In genomic region chr2:152769677-152770076, GRCm38 (mm10) we compare ENCODE assay signal across 19 mouse cellular contexts. TPM values are rescaled to one million over a fixed set of nuclear protein-coding genes. Genes with fewer than 3 reads are reported as not detected.
DNase-seq lines count a peak whose midpoint lies in the region; ATAC-seq and TF ChIP-seq lines count a peak whose summit lies in the region.
"Had no signal": no experiment of that assay in that cellular context is flagged by ENCODE, and none has a peak within 500 bp of the region (broad histone marks: within the 10 kb centered on the region; RNA-seq: fewer than 3 reads in every experiment).

No protein-coding gene starts in this region.

- TF ChIP-seq CTCF in stomach, postnatal 0 days (IDR thresholded peaks at IDR 0.05; ENCODE audit: low read depth): no peak

- intact Hi-C loops in heart, postnatal 10 days (cut with DNase I): no loop called here

- no peaks in the 10 kb centered on the region for H3K27me3 ChIP-seq in stomach, embryonic 15.5 days (replicated peaks)
- H3K27me3 ChIP-seq in stomach, postnatal 0 days (ENCODE audit: control insufficient read depth, insufficient read depth, low read length): no peaks in the 10 kb centered on the region
- peaks cover 32% of the 10 kb centered on the region for H3K27me3 ChIP-seq in liver, embryonic 13.5 days
- H3K27me3 ChIP-seq: hindbrain, embryonic 15.5 days; neural tube, embryonic 13.5 days had no signal

- ATAC-seq in stomach, embryonic 15.5 days (ENCODE audit: insufficient read depth, low FRiP score, low read depth): peak; percentile 37; the same call in 1 of the 2 replicates
- ATAC-seq in stomach, postnatal 0 days (ENCODE audit: low FRiP score, low TSS enrichment): no peak
- ATAC-seq in liver, embryonic 13.5 days (ENCODE audit: low read depth): peak; percentile 85
- ATAC-seq: activated CD4-positive, CD25-positive, alpha-beta regulatory T cell, adult 4 months; forebrain, embryonic 14.5 days; intestine, embryonic 16.5 days had no signal

- H3K27ac ChIP-seq in stomach, embryonic 15.5 days: no peak overlapping the region
- no peak overlapping the region for H3K27ac ChIP-seq in stomach, postnatal 0 days (replicated peaks)
- no peak overlapping the region; the same call in 1 of the 2 replicates for H3K27ac ChIP-seq in liver, embryonic 13.5 days
- H3K27ac ChIP-seq: gastrocnemius, adult 2 months; heart, adult 2 months; hindbrain, embryonic 15.5 days; neural tube, embryonic 13.5 days had no signal

- no peak overlapping the region for H3K9ac ChIP-seq in stomach, embryonic 15.5 days
- no peak overlapping the region for H3K9ac ChIP-seq in stomach, postnatal 0 days (ENCODE audit: low read length)
- peak overlapping the region; percentile 18; the same call in 1 of the 2 replicates for H3K9ac ChIP-seq in liver, embryonic 13.5 days
- H3K9ac ChIP-seq: hindbrain, embryonic 15.5 days; neural tube, embryonic 13.5 days had no signal

- no peak overlapping the region for H3K4me3 ChIP-seq in stomach, embryonic 15.5 days (replicated peaks)
- no peak overlapping the region for H3K4me3 ChIP-seq in stomach, postnatal 0 days (ENCODE audit: low read depth, low read length)
- no peak overlapping the region for H3K4me3 ChIP-seq in liver, embryonic 13.5 days (replicated peaks)
- H3K4me3 ChIP-seq: gastrocnemius, adult 2 months; heart, adult 2 months; hindbrain, embryonic 15.5 days; neural tube, embryonic 13.5 days had no signal

- TF ChIP-seq EP300 in stomach, postnatal 0 days (optimal IDR thresholded peaks at IDR 0.05): no peak

- peaks cover 11% of the 10 kb centered on the region for H3K4me1 ChIP-seq in stomach, embryonic 15.5 days
- no peaks in the 10 kb centered on the region for H3K4me1 ChIP-seq in stomach, postnatal 0 days (replicated peaks; ENCODE audit: control insufficient read depth, insufficient read depth)
- H3K4me1 ChIP-seq in liver, embryonic 13.5 days (replicated peaks): peaks cover 70% of the 10 kb centered on the region

- no peak for DNase-seq in stomach, postnatal 0 days (ENCODE audit: low spot score)
- DNase-seq in c-Kit-positive CD71-positive TER-119-negative erythroid progenitor cells, embryonic 14.5 days (ENCODE audit: low read depth): peak; percentile 65
- peak; percentile 67 for DNase-seq in liver, embryonic 13.5 days
- DNase-seq in heart, postnatal 10 days: no peak
- DNase-seq in thymus, postnatal 14 days: no peak
- no peak for DNase-seq in thymus, postnatal 4 days
- DNase-seq: adrenal gland, postnatal 36 days; cerebellum, adult 9-11 months; gastrocnemius, adult 2 months; heart, adult 2 months; lung, adult 18-20 months; right cerebral cortex, postnatal 14 days had no signal

- no peaks in the 10 kb centered on the region for H3K9me3 ChIP-seq in stomach, embryonic 15.5 days
- no peaks in the 10 kb centered on the region for H3K9me3 ChIP-seq in stomach, postnatal 0 days (ENCODE audit: control insufficient read depth, low read length)
- H3K9me3 ChIP-seq in liver, embryonic 13.5 days (replicated peaks): no peaks in the 10 kb centered on the region
- H3K9me3 ChIP-seq: hindbrain, embryonic 15.5 days; neural tube, embryonic 13.5 days had no signal

- WGBS in stomach, embryonic 15.5 days: 70% methylated on average over 7 of the region's 7 CpGs
- 71% methylated on average over 7 of the region's 7 CpGs for WGBS in stomach, postnatal 0 days
- WGBS in liver, embryonic 13.5 days (ENCODE audit: insufficient replicate concordance): 38% methylated on average over 7 of the region's 7 CpGs

- no peaks in the 10 kb centered on the region for H3K36me3 ChIP-seq in stomach, embryonic 15.5 days
- no peaks in the 10 kb centered on the region for H3K36me3 ChIP-seq in stomach, postnatal 0 days (ENCODE audit: control insufficient read depth, insufficient read depth, low read length)
- H3K36me3 ChIP-seq in liver, embryonic 13.5 days: no peaks in the 10 kb centered on the region
- H3K36me3 ChIP-seq: hindbrain, embryonic 15.5 days; neural tube, embryonic 13.5 days had no signal

- H3K4me2 ChIP-seq in stomach, embryonic 15.5 days: no peak overlapping the region
- no peak overlapping the region for H3K4me2 ChIP-seq in stomach, postnatal 0 days (replicated peaks; ENCODE audit: low read depth)
- peak overlapping the region; percentile 26 for H3K4me2 ChIP-seq in liver, embryonic 13.5 days
- H3K4me2 ChIP-seq: hindbrain, embryonic 15.5 days; midbrain, embryonic 11.5 days; neural tube, embryonic 13.5 days had no signal

RNA-seq across cellular contexts. Expression of gene Cox4i2, which starts 15.7 kb away (rescaled TPM):
- 19.0 and 19.5 TPM in 2 replicates for polyA plus RNA-seq in stomach, embryonic 15.5 days (2015; fragmentation: Nextera tagmentation; extraction: Ambion mirVana)
- 9.8 and 10.6 TPM in 2 replicates for polyA plus RNA-seq in stomach, postnatal 0 days (2015; fragmentation: Nextera tagmentation; extraction: Ambion mirVana)
- 1.1 and 1.2 TPM in 2 replicates for polyA plus RNA-seq in liver, embryonic 13.5 days (2015; fragmentation: Nextera tagmentation; extraction: Ambion mirVana)
- total RNA-seq in heart, postnatal 10 days (2021): 10 to 100 TPM; 17.9 to 22.4 TPM
- polyA plus RNA-seq: activated CD4-positive, CD25-positive, alpha-beta regulatory T cell, adult 4 months had no signal

RNA-seq across cellular contexts. Expression of gene Id1, which starts 33.6 kb away (rescaled TPM):
- polyA plus RNA-seq in stomach, embryonic 15.5 days (2015; fragmentation: Nextera tagmentation; extraction: Ambion mirVana): 117 and 138 TPM in 2 replicates
- 191 and 228 TPM in 2 replicates for polyA plus RNA-seq in stomach, postnatal 0 days (2015; fragmentation: Nextera tagmentation; extraction: Ambion mirVana)
- polyA plus RNA-seq in liver, embryonic 13.5 days (2015; fragmentation: Nextera tagmentation; extraction: Ambion mirVana): 20.9 and 23.2 TPM in 2 replicates
- 10 to 100 TPM; 72.9 to 84.2 TPM for total RNA-seq in heart, postnatal 10 days (2021)

Comparison
In these comparisons a context has a peak if more than half of its experiments do, and no peak if none do; other contexts are left out.
1. DNase-seq: peak in c-Kit-positive CD71-positive TER-119-negative erythroid progenitor cells, embryonic 14.5 days (single experiment) and liver, embryonic 13.5 days (single experiment); none in stomach, postnatal 0 days (single experiment), heart, postnatal 10 days (0 of 2), thymus, postnatal 14 days (single experiment) and thymus, postnatal 4 days (single experiment).